Mouse (Mus musculus) ovary, adult 10 weeks (tissue): ENCODE measurements around the gene 4930507D05Rik. TPM values are rescaled to one million over a fixed set of nuclear protein-coding genes. Genes with fewer than 3 reads are reported as not detected.

Source experiments
- polyA plus RNA-seq: library from polyadenylated mRNA; stranded (reverse); fragments of 350-450 nt; fragmentation: Illumina TruSeq; extraction: RNeasy Lipid Tissue Mini Kit (QIAGEN cat#74804); gene quantifications from one replicate; pipeline ENCODE4 v1.2.3, GENCODE M21; 2014

Gene 4930507D05Rik
- polyA plus RNA-seq = not detected

GRCm38 (mm10) chr10:62449364-62450279 lies at the start of gene 4930507D05Rik, which contains the start of gene Supv3l1:
TSS of gene 4930507D05Rik (plus strand) at chr10:62449489.
TSS of gene Supv3l1 (minus strand) at chr10:62449738.

GRCm38 (mm10) chr10:62422255-62422654 lies 27.0 kb upstream of the 4930507D05Rik start, which contains the start of gene Hkdc1:
TSS of gene Hkdc1 (minus strand) at chr10:62422491.

GRCm38 (mm10) chr10:62486618-62487415 lies 37.5 kb downstream of the 4930507D05Rik start, which contains the start of gene Vps26a:
TSS of gene Vps26a (minus strand) at chr10:62486805.

Other genes starting within 250 kb of the 4930507D05Rik start
- 11.9 TPM for gene Tspan15, start 218.2 kb upstream of the 4930507D05Rik start, polyA plus RNA-seq
- not detected for gene Tacr2, start 197.1 kb upstream of the 4930507D05Rik start, polyA plus RNA-seq
- gene Hk1, start 69.6 kb upstream of the 4930507D05Rik start, polyA plus RNA-seq = 5.1 TPM
- not detected for gene Hkdc1, start 27.0 kb upstream of the 4930507D05Rik start, polyA plus RNA-seq
- 20.8 TPM for gene Supv3l1, start 249 bp downstream of the 4930507D05Rik start, polyA plus RNA-seq
- gene Vps26a, start 37.3 kb downstream of the 4930507D05Rik start, polyA plus RNA-seq = 232 TPM
- gene Srgn, start 78.0 kb downstream of the 4930507D05Rik start, polyA plus RNA-seq = 132 TPM
- gene Kif1bp, start 129.0 kb downstream of the 4930507D05Rik start, polyA plus RNA-seq = 30.3 TPM
- gene Ddx21, start 152.8 kb downstream of the 4930507D05Rik start, polyA plus RNA-seq = 100 TPM
- gene Ddx50, start 201.7 kb downstream of the 4930507D05Rik start, polyA plus RNA-seq = 241 TPM